12 mouse cellular contexts compared by ENCODE assay signal in the genomic region with DNA sequence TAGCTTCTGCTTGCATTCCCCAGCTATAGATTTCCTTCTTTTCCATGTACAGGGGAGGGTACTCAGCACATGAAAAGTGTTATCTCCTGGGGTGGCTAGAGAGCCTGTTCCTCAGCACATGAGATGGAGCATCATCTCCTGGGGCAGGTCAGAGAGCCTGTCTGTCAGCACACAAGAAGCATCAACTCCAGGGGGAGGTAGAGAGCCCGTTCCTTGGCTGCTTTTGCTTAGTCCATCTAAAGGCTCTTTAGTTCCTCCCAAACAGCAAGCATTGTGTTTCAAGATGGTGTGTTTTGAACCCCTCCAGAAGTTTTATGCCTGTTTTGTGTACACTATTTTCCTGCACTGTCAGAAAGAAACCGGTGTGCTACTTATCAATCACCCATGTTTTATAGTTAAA. TPM values are rescaled to one million over a fixed set of nuclear protein-coding genes. Genes with fewer than 3 reads are reported as not detected.
DNase-seq lines count a peak whose midpoint lies in the region; ATAC-seq and TF ChIP-seq lines count a peak whose summit lies in the region.
"Had no signal": no experiment of that assay in that cellular context is flagged by ENCODE, and none has a peak within 500 bp of the region (broad histone marks: within the 10 kb centered on the region; RNA-seq: fewer than 3 reads in every experiment).

No protein-coding gene starts in this region.

- no peaks in the 10 kb centered on the region for H3K27me3 ChIP-seq in hindbrain, embryonic 11.5 days (ENCODE audit: control insufficient read depth, insufficient read depth, low read length)
- H3K27me3 ChIP-seq in hindbrain, embryonic 16.5 days (replicated peaks; ENCODE audit: control insufficient read depth, insufficient read depth, low read length): no peaks in the 10 kb centered on the region
- no peaks in the 10 kb centered on the region for H3K27me3 ChIP-seq in midbrain, postnatal 0 days (ENCODE audit: insufficient read depth, low read length)
- no peaks in the 10 kb centered on the region for H3K27me3 ChIP-seq in midbrain, embryonic 13.5 days
- H3K27me3 ChIP-seq in stomach, postnatal 0 days (ENCODE audit: control insufficient read depth, insufficient read depth, low read length): no peaks in the 10 kb centered on the region
- H3K27me3 ChIP-seq: heart, embryonic 15.5 days had no signal

- H3K9ac ChIP-seq in hindbrain, embryonic 11.5 days (ENCODE audit: low read depth, low read length): no peak overlapping the region
- no peak overlapping the region for H3K9ac ChIP-seq in hindbrain, embryonic 16.5 days (ENCODE audit: low read depth, low read length)
- H3K9ac ChIP-seq in midbrain, postnatal 0 days (replicated peaks; ENCODE audit: low read length, poor library complexity, severe bottlenecking): no peak overlapping the region
- no peak overlapping the region for H3K9ac ChIP-seq in midbrain, embryonic 13.5 days (replicated peaks)
- H3K9ac ChIP-seq in stomach, postnatal 0 days (ENCODE audit: low read length): no peak overlapping the region
- H3K9ac ChIP-seq: heart, embryonic 15.5 days had no signal

- no peaks in the 10 kb centered on the region for H3K36me3 ChIP-seq in hindbrain, embryonic 11.5 days (ENCODE audit: control insufficient read depth, insufficient read depth, low read length)
- H3K36me3 ChIP-seq in hindbrain, embryonic 16.5 days (ENCODE audit: control insufficient read depth, insufficient read depth, low read length): no peaks in the 10 kb centered on the region
- H3K36me3 ChIP-seq in midbrain, postnatal 0 days (ENCODE audit: insufficient read depth, low read length): no peaks in the 10 kb centered on the region
- H3K36me3 ChIP-seq in midbrain, embryonic 13.5 days: no peaks in the 10 kb centered on the region
- no peaks in the 10 kb centered on the region for H3K36me3 ChIP-seq in stomach, postnatal 0 days (ENCODE audit: control insufficient read depth, insufficient read depth, low read length)
- H3K36me3 ChIP-seq: heart, embryonic 15.5 days had no signal

- no peak for ATAC-seq in hindbrain, embryonic 11.5 days (ENCODE audit: low FRiP score)
- no peak for ATAC-seq in hindbrain, embryonic 16.5 days
- no peak for ATAC-seq in midbrain, postnatal 0 days (ENCODE audit: low FRiP score)
- ATAC-seq in midbrain, embryonic 13.5 days: no peak
- ATAC-seq in stomach, postnatal 0 days (ENCODE audit: low FRiP score, low TSS enrichment): no peak

- H3K4me3 ChIP-seq in hindbrain, embryonic 11.5 days (ENCODE audit: low read depth, low read length): no peak overlapping the region
- no peak overlapping the region for H3K4me3 ChIP-seq in hindbrain, embryonic 16.5 days (ENCODE audit: low read length)
- H3K4me3 ChIP-seq in midbrain, postnatal 0 days (ENCODE audit: low read depth, low read length): no peak overlapping the region
- no peak overlapping the region for H3K4me3 ChIP-seq in midbrain, embryonic 13.5 days (replicated peaks)
- H3K4me3 ChIP-seq in stomach, postnatal 0 days (ENCODE audit: low read depth, low read length): no peak overlapping the region
- H3K4me3 ChIP-seq: heart, embryonic 15.5 days; myocyte had no signal

- no peak overlapping the region for H3K27ac ChIP-seq in hindbrain, embryonic 11.5 days (ENCODE audit: low read depth, low read length)
- H3K27ac ChIP-seq in hindbrain, embryonic 16.5 days (ENCODE audit: low read depth, low read length): no peak overlapping the region
- no peak overlapping the region for H3K27ac ChIP-seq in midbrain, postnatal 0 days (ENCODE audit: low read depth, low read length)
- H3K27ac ChIP-seq in midbrain, embryonic 13.5 days: no peak overlapping the region
- no peak overlapping the region for H3K27ac ChIP-seq in stomach, postnatal 0 days (replicated peaks)
- H3K27ac ChIP-seq: heart, embryonic 15.5 days had no signal

- WGBS in hindbrain, embryonic 11.5 days: 42% methylated on average over 2 of the region's 2 CpGs
- WGBS in hindbrain, embryonic 16.5 days: 33% methylated on average over 2 of the region's 2 CpGs
- 46% methylated on average over 2 of the region's 2 CpGs for WGBS in midbrain, postnatal 0 days
- WGBS in midbrain, embryonic 13.5 days: 46% methylated on average over 2 of the region's 2 CpGs
- WGBS in stomach, postnatal 0 days: 29% methylated on average over 2 of the region's 2 CpGs

- no peak overlapping the region for H3K4me2 ChIP-seq in hindbrain, embryonic 11.5 days (replicated peaks; ENCODE audit: low read depth, low read length)
- no peak overlapping the region for H3K4me2 ChIP-seq in hindbrain, embryonic 16.5 days (ENCODE audit: low read length)
- no peak overlapping the region for H3K4me2 ChIP-seq in midbrain, postnatal 0 days (ENCODE audit: low read depth, low read length, poor library complexity, severe bottlenecking)
- H3K4me2 ChIP-seq in midbrain, embryonic 13.5 days (replicated peaks): no peak overlapping the region
- no peak overlapping the region for H3K4me2 ChIP-seq in stomach, postnatal 0 days (replicated peaks; ENCODE audit: low read depth)
- H3K4me2 ChIP-seq: heart, embryonic 15.5 days had no signal

- TF ChIP-seq CTCF in midbrain, postnatal 0 days (IDR thresholded peaks at IDR 0.05): no peak
- no peak for TF ChIP-seq CTCF in brain, embryonic 14.5 days (IDR thresholded peaks at IDR 0.05; ENCODE audit: borderline replicate concordance, extremely low read depth, insufficient read depth, insufficient read length)
- TF ChIP-seq CTCF in stomach, postnatal 0 days (IDR thresholded peaks at IDR 0.05; ENCODE audit: low read depth): peak; percentile 42

- DNase-seq in hindbrain, embryonic 11.5 days (ENCODE audit: low spot score): peak; percentile 5
- peak; percentile 10 for DNase-seq in midbrain, postnatal 0 days (ENCODE audit: low spot score)
- DNase-seq in brain, embryonic 14.5 days (ENCODE audit: low read depth): peak; percentile 19
- no peak for DNase-seq in stomach, postnatal 0 days (ENCODE audit: low spot score)
- no peak for DNase-seq in lung, postnatal 25 days (ENCODE audit: low spot score)
- DNase-seq: thymus, postnatal 36 days had no signal

- H3K4me1 ChIP-seq in hindbrain, embryonic 11.5 days (replicated peaks; ENCODE audit: control insufficient read depth, insufficient read depth, low read length): no peaks in the 10 kb centered on the region
- no peaks in the 10 kb centered on the region for H3K4me1 ChIP-seq in hindbrain, embryonic 16.5 days (ENCODE audit: control insufficient read depth, insufficient read depth, low read depth, low read length)
- no peaks in the 10 kb centered on the region for H3K4me1 ChIP-seq in midbrain, postnatal 0 days (ENCODE audit: insufficient read depth, low read length)
- H3K4me1 ChIP-seq in midbrain, embryonic 13.5 days (replicated peaks): no peaks in the 10 kb centered on the region
- H3K4me1 ChIP-seq in stomach, postnatal 0 days (replicated peaks; ENCODE audit: control insufficient read depth, insufficient read depth): no peaks in the 10 kb centered on the region
- H3K4me1 ChIP-seq: heart, embryonic 15.5 days had no signal

- H3K9me3 ChIP-seq in hindbrain, embryonic 11.5 days (ENCODE audit: control insufficient read depth, low read length): no peaks in the 10 kb centered on the region
- H3K9me3 ChIP-seq in hindbrain, embryonic 16.5 days (ENCODE audit: control insufficient read depth, low read length): no peaks in the 10 kb centered on the region
- no peaks in the 10 kb centered on the region for H3K9me3 ChIP-seq in midbrain, postnatal 0 days (ENCODE audit: low read length)
- no peaks in the 10 kb centered on the region for H3K9me3 ChIP-seq in midbrain, embryonic 13.5 days
- H3K9me3 ChIP-seq in stomach, postnatal 0 days (ENCODE audit: control insufficient read depth, low read length): no peaks in the 10 kb centered on the region
- H3K9me3 ChIP-seq: heart, embryonic 15.5 days had no signal

- no peak for TF ChIP-seq EP300 in stomach, postnatal 0 days (optimal IDR thresholded peaks at IDR 0.05)

- no peak for TF ChIP-seq POLR2A in brain, embryonic 14.5 days (IDR thresholded peaks at IDR 0.05; ENCODE audit: borderline replicate concordance, extremely low read depth, insufficient read depth, insufficient read length, poor library complexity, severe bottlenecking)

RNA-seq across cellular contexts. Expression of a gene that starts 2.5 kb away (rescaled TPM):
- polyA plus RNA-seq in hindbrain, embryonic 11.5 days (2014; fragmentation: Nextera tagmentation; extraction: Ambion mirVana): not detected in 2 replicates
- not detected in 2 replicates for polyA plus RNA-seq in hindbrain, embryonic 16.5 days (2015; fragmentation: Nextera tagmentation; extraction: Ambion mirVana)
- total RNA-seq in midbrain, postnatal 0 days (2014; rRNA removed): not detected in 2 replicates
- not detected in 2 replicates for polyA plus RNA-seq in midbrain, postnatal 0 days (2015; fragmentation: Nextera tagmentation; extraction: Ambion mirVana)
- polyA plus RNA-seq in midbrain, embryonic 13.5 days (2015; fragmentation: Nextera tagmentation; extraction: Ambion mirVana): not detected in 2 replicates
- not detected in 2 replicates for polyA plus RNA-seq in brain, embryonic 14.5 days (2012; rRNA removed)
- polyA plus RNA-seq in stomach, postnatal 0 days (2015; fragmentation: Nextera tagmentation; extraction: Ambion mirVana): not detected in 2 replicates
- polyA plus RNA-seq: cortical plate, adult 2 months; frontal cortex, adult 2 months; heart, embryonic 15.5 days; myocyte had no signal

Comparison
In these comparisons a context has a peak if more than half of its experiments do, and no peak if none do; other contexts are left out.
1. DNase-seq: peak in hindbrain, embryonic 11.5 days (single experiment), midbrain, postnatal 0 days (single experiment) and brain, embryonic 14.5 days (single experiment); none in stomach, postnatal 0 days (single experiment) and lung, postnatal 25 days (single experiment).